In the genomic region with DNA sequence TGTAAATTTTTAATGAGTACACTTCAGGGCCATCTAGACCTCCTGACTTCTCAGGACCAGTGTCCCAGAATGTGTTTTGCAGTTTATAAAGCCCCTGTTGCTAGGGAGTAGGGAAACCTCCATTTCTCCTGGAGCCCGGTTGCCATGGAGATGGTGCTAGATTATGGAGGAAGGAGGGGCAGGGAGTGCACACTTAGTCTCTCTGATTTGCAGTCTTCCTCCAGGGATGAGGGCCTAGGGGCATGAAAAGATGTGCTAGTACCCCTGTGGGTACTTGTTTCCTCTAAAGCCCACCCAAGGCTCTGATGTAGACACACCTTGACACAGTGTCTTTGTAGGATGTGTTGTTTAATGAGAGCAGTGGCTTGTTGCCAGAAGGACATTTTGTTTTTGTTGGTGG, we compare ENCODE assay signal across 10 mouse cellular contexts.
DNase-seq lines count a peak whose midpoint lies in the region; ATAC-seq and TF ChIP-seq lines count a peak whose summit lies in the region.
"Had no signal": no experiment of that assay in that cellular context is flagged by ENCODE, and none has a peak within 500 bp of the region (broad histone marks: within the 10 kb centered on the region; RNA-seq: fewer than 3 reads in every experiment).

No protein-coding gene starts in this region.

- ATAC-seq in hindbrain, embryonic 13.5 days (ENCODE audit: low FRiP score) = peak; percentile 81
- ATAC-seq in midbrain, embryonic 14.5 days (ENCODE audit: low FRiP score, low TSS enrichment) = peak; percentile 87
- no peak for ATAC-seq in megakaryocyte, adult 5-6 weeks (ENCODE audit: poor library complexity, severe bottlenecking)

- H3K9ac ChIP-seq in hindbrain, embryonic 13.5 days = no peak overlapping the region
- H3K9ac ChIP-seq in midbrain, embryonic 14.5 days (replicated peaks; ENCODE audit: low read length) = no peak overlapping the region
- H3K9ac ChIP-seq: limb, embryonic 15.5 days had no signal

- peaks cover 40% of the 10 kb centered on the region for H3K4me1 ChIP-seq in hindbrain, embryonic 13.5 days (replicated peaks)
- H3K4me1 ChIP-seq in midbrain, embryonic 14.5 days (ENCODE audit: control insufficient read depth, insufficient read depth, low read length) = peaks cover 35% of the 10 kb centered on the region
- H3K4me1 ChIP-seq: limb, embryonic 15.5 days had no signal

- no peak overlapping the region; the same call in 1 of the 2 replicates for H3K4me2 ChIP-seq in hindbrain, embryonic 13.5 days
- H3K4me2 ChIP-seq in midbrain, embryonic 14.5 days (ENCODE audit: low read length) = peak overlapping the region; percentile 29
- H3K4me2 ChIP-seq: limb, embryonic 15.5 days had no signal

- peak overlapping the region; percentile 70 for H3K27ac ChIP-seq in left cerebral cortex, adult 2 months
- H3K27ac ChIP-seq in hindbrain, embryonic 13.5 days = peak overlapping the region; percentile 90
- H3K27ac ChIP-seq in midbrain, embryonic 14.5 days (replicated peaks; ENCODE audit: low read depth, low read length) = peak overlapping the region; percentile 84
- H3K27ac ChIP-seq: limb, embryonic 15.5 days had no signal

- TF ChIP-seq CTCF in left cerebral cortex, adult 2 months (IDR thresholded peaks at IDR 0.05) = no peak

- peak; percentile 56 to 63 for DNase-seq in left cerebral cortex, adult 2 months (ENCODE audit: extremely low spot score in 1 of 2, low spot score in 2 of 2)
- no peak for DNase-seq in left cerebral cortex, adult 11 months (ENCODE audit: low spot score)
- peak; percentile 92 for DNase-seq in midbrain, embryonic 14.5 days
- no peak for DNase-seq in yolk sac, embryonic 10.5 days (ENCODE audit: low spot score)
- no peak for DNase-seq in heart, adult 8-10 months (ENCODE audit: low spot score)
- DNase-seq in ovary, postnatal 36 days (ENCODE audit: low spot score) = no peak
- DNase-seq: heart, postnatal 4 days had no signal

- H3K4me3 ChIP-seq in left cerebral cortex, adult 2 months = no peak overlapping the region
- no peak overlapping the region for H3K4me3 ChIP-seq in hindbrain, embryonic 13.5 days
- no peak overlapping the region for H3K4me3 ChIP-seq in midbrain, embryonic 14.5 days (replicated peaks; ENCODE audit: low read depth, low read length)
- H3K4me3 ChIP-seq: limb, embryonic 15.5 days had no signal

- WGBS in hindbrain, embryonic 13.5 days = 46% methylated on average over 1 of the region's 1 CpGs
- WGBS in midbrain, embryonic 14.5 days = 21% methylated on average over 1 of the region's 1 CpGs

- H3K27me3 ChIP-seq in hindbrain, embryonic 13.5 days = no peaks in the 10 kb centered on the region
- no peaks in the 10 kb centered on the region for H3K27me3 ChIP-seq in midbrain, embryonic 14.5 days (ENCODE audit: control insufficient read depth, insufficient read depth, low read length)
- H3K27me3 ChIP-seq: limb, embryonic 15.5 days had no signal

- H3K9me3 ChIP-seq in hindbrain, embryonic 13.5 days = no peaks in the 10 kb centered on the region
- no peaks in the 10 kb centered on the region for H3K9me3 ChIP-seq in midbrain, embryonic 14.5 days (ENCODE audit: control insufficient read depth, low read length)
- H3K9me3 ChIP-seq: limb, embryonic 15.5 days had no signal

- no peaks in the 10 kb centered on the region for H3K36me3 ChIP-seq in hindbrain, embryonic 13.5 days
- H3K36me3 ChIP-seq in midbrain, embryonic 14.5 days (ENCODE audit: control insufficient read depth, insufficient read depth, low read length) = no peaks in the 10 kb centered on the region
- H3K36me3 ChIP-seq: limb, embryonic 15.5 days had no signal

- intact Hi-C loops in left cerebral cortex, adult 2 months (cut with DNase I) = loop anchor here (5.0 kb wide), 1 partner anchor 112 kb away; the partner anchor contains the start of gene Ptprn2

Comparison
In these comparisons a context has a peak if more than half of its experiments do, and no peak if none do; other contexts are left out.
1. DNase-seq: peak in left cerebral cortex, adult 2 months (2 of 2) and midbrain, embryonic 14.5 days (single experiment); none in left cerebral cortex, adult 11 months (single experiment), yolk sac, embryonic 10.5 days (single experiment), heart, adult 8-10 months (single experiment) and ovary, postnatal 36 days (single experiment).
2. Peak in every context shown above with its lines, with median percentiles within 50 percentile points of each other: H3K27ac ChIP-seq.